Mouse (Mus musculus) heart, postnatal 0 days (tissue): ENCODE measurements around the gene Srd5a2. TPM values are rescaled to one million over a fixed set of nuclear protein-coding genes. Genes with fewer than 3 reads are reported as not detected.

ENCODE experiments used
- ATAC-seq: fragments of 200-750 bp; cut with Nextera tagmentation; 2 replicates; pipeline ENCODE4 v1.8.0; 2017; ENCODE audit warnings: low read depth, moderate number of reproducible peaks, moderate library complexity; ENCODE audit not compliant: insufficient read depth
- DNase-seq: peaks from one replicate; pipeline ENCODE4 v3.0.0-alpha.2; 2016; ENCODE audit warnings: low spot score
- H3K27ac ChIP-seq: fragments of 300-500 bp; sonication (generic); 2 replicates; pipeline ENCODE4 v1.5.1; 2014; ENCODE audit warnings: low read depth, mild to moderate bottlenecking
- H3K27me3 ChIP-seq: fragments of 300-500 bp; sonication (generic); 2 replicates; pipeline ENCODE4 v1.6.1; 2014; ENCODE audit warnings: low read length, mixed read lengths; ENCODE audit not compliant: control insufficient read depth, insufficient read depth
- H3K36me3 ChIP-seq: fragments of 300-500 bp; sonication (generic); replicated peaks from 2 replicates; pipeline ENCODE4 v1.6.1; 2014; ENCODE audit warnings: low read length, mixed read lengths; ENCODE audit not compliant: control insufficient read depth, insufficient read depth
- H3K4me1 ChIP-seq: fragments of 300-500 bp; sonication (generic); 2 replicates; pipeline ENCODE4 v1.6.1; 2014; ENCODE audit warnings: antibody characterized with exemption; ENCODE audit not compliant: control insufficient read depth, insufficient read depth
- H3K4me2 ChIP-seq: fragments of 300-500 bp; sonication (generic); 2 replicates; pipeline ENCODE4 v1.6.1; 2014; ENCODE audit warnings: low read depth, mild to moderate bottlenecking, low read length, moderate library complexity
- H3K4me3 ChIP-seq: fragments of 300-500 bp; sonication (generic); 2 replicates; pipeline ENCODE4 v1.5.1; 2014; ENCODE audit warnings: low read depth, low read length
- H3K9ac ChIP-seq: fragments of 300-500 bp; sonication (generic); replicated peaks from 2 replicates; pipeline ENCODE4 v1.6.1; 2014; ENCODE audit warnings: low read depth, low read length, mixed read lengths
- H3K9me3 ChIP-seq: fragments of 300-500 bp; sonication (generic); replicated peaks from 2 replicates; pipeline ENCODE4 v1.6.1; 2016; ENCODE audit warnings: low read length; ENCODE audit not compliant: control insufficient read depth
- CTCF ChIP-seq: IDR thresholded peaks from 2 replicates; pipeline ENCODE4 v1.5.1; 2016; ENCODE audit warnings: antibody characterized with exemption, control low read depth, low read depth
- EP300 ChIP-seq: IDR thresholded peaks from 2 replicates; pipeline ENCODE4 v1.6.1; 2016; ENCODE audit warnings: antibody characterized with exemption, low read depth
- WGBS: fragments of 180-500 bp; shearing (Covaris S2); extraction: QIAGEN DNeasy Blood & Tissue Kit; methylation state at CpG from one replicate; pipeline ENCODE4 v1.1.7; 2014; 5-methylcytosine and 5-hydroxymethylcytosine counted together
- polyA plus RNA-seq: library from polyadenylated mRNA; unstranded; fragments of >200 nt; fragmentation: Nextera tagmentation; extraction: Ambion mirVana; gene quantifications from 2 replicates; pipeline ENCODE4 v1.2.1, GENCODE M21; 2015
- total RNA-seq: library from RNA; depleted of rRNA; stranded (reverse); fragments of >200 nt; gene quantifications from 2 replicates; pipeline ENCODE4 v1.2.3, GENCODE M21; 2014; ENCODE audit warnings: low replicate concordance

The Srd5a2 gene
- total and polyA plus RNA-seq, 2 experiments from 2014 or later = not detected

DNA sequence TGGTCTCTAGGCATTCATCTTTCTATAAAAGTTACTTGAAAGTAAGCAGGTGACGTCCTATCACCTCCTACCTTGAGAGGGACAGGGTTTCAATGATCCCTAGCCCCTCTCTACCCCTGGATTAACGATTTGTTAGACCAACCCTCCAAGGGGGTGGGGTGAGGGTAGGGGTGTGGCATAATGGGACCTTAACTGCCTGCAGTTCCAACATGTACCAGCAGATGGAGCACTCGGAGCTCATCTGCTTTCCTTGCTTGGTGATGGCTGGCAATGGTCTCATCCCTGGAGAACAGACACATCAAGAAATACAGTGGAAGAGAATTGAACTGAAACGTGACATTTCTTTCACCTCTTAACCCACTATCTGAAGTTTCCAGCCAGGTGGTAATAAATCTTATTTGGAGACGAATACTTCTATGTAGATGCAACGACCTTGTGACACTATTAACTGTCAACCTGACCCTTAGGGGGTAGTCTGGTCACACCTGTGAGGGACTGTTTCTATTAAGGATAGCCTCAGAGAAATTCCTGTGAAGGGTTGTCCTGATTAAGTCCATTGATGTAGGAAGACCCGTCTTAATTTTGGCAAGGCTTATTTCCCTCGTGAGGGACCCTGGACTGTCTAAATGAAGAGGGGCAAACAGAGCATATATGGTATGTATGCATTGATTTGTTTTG is 27.1 kb downstream of the Srd5a2 start:
- no peak overlapping the region for H3K9ac ChIP-seq
- H3K4me2 ChIP-seq = no peak overlapping the region
- peak; percentile 85 for DNase-seq
- TF ChIP-seq CTCF (peak; percentile 99), EP300 (no peak)
- H3K27ac ChIP-seq = no peak overlapping the region
- ATAC-seq = peak; percentile 78
- no peaks in the 10 kb centered on the region; the same call in 1 of the 2 replicates for H3K27me3 ChIP-seq
- H3K9me3 ChIP-seq = no peaks in the 10 kb centered on the region
- WGBS = 36% methylated on average over 8 of the region's 8 CpGs
- no peak overlapping the region for H3K4me3 ChIP-seq
- H3K4me1 ChIP-seq = no peaks in the 10 kb centered on the region
- H3K36me3 ChIP-seq = no peaks in the 10 kb centered on the region

DNA sequence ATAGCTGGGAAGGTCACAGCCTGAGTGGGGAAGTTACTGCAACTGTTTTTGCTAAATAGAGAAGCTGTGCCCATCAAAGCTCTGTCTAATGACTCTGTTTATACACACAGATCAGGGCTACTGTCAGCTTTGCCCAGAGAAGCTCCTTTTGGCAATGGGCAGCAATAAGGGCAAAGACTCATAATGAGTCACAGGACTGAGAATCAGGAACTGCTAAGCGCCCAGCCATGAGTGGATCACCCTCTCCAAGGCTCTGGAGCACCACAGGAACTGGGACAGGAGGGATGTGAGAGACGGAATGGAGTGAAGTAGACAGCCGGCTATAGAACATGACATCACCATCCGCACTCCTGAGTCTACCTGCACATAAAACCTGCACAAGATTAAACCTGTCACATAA is 29.4 kb downstream of the Srd5a2 start:
- no peak overlapping the region for H3K9ac ChIP-seq
- H3K4me2 ChIP-seq = no peak overlapping the region
- no peaks in the 10 kb centered on the region; the same call in 1 of the 2 replicates for H3K27me3 ChIP-seq
- ATAC-seq (no peak), DNase-seq (no peak)
- 72% methylated on average over 4 of the region's 4 CpGs for WGBS
- H3K9me3 ChIP-seq = no peaks in the 10 kb centered on the region
- no peaks in the 10 kb centered on the region for H3K4me1 ChIP-seq
- H3K27ac ChIP-seq = no peak overlapping the region
- H3K4me3 ChIP-seq = no peak overlapping the region
- TF ChIP-seq EP300 (no peak), CTCF (no peak)
- H3K36me3 ChIP-seq = no peaks in the 10 kb centered on the region

DNA sequence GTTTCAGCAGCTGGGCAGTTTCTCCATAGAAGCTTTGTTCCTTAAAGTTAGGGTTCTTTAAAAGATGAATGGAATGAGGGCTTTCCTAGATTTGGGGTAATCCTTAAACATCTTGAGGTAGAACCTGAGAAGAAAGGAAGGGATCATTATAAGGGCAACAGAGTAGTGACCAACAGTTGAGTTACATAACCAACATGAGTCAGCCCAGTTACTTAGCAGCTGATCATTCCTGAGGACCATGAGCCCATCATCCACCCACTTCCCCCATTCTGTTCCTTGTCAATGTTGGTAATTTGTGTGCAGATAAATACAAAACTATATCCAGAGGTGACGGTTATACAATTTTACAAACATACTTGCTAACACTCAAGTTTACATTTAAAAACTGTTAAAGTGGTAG is 30.1 kb downstream of the Srd5a2 start:
- no peaks in the 10 kb centered on the region; the same call in 1 of the 2 replicates for H3K27me3 ChIP-seq
- TF ChIP-seq CTCF = no peak
- TF ChIP-seq EP300 = no peak
- no peaks in the 10 kb centered on the region for H3K4me1 ChIP-seq
- H3K36me3 ChIP-seq = no peaks in the 10 kb centered on the region
- H3K27ac ChIP-seq = no peak overlapping the region
- DNase-seq (no peak), ATAC-seq (no peak)
- H3K4me3 ChIP-seq = no peak overlapping the region
- no peak overlapping the region for H3K4me2 ChIP-seq
- 85% methylated on average over 1 of the region's 1 CpGs for WGBS
- no peaks in the 10 kb centered on the region for H3K9me3 ChIP-seq
- H3K9ac ChIP-seq = no peak overlapping the region

DNA sequence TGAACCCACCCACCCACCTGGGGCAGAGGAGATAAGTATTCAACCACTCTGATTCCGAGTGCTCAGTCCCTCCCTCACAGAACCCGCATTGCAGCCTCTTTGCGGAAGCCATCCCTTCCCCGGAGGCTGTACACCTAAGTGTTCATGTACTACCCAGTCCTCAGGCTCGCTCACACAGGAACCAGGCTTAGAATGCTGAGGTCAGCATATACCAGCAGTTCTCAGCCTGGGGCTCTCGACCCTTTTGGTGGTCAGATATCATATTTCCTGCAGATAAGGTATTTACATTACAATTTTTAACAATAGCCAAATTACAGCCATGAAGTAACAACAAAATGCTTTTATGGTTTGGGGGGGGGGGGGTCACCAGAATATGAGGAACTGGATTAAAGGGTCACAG is 32.6 kb downstream of the Srd5a2 start:
- no peak overlapping the region for H3K4me3 ChIP-seq
- no peak overlapping the region for H3K4me2 ChIP-seq
- H3K27ac ChIP-seq = no peak overlapping the region
- 81% methylated on average over 6 of the region's 6 CpGs for WGBS
- DNase-seq = no peak
- no peak for ATAC-seq
- H3K4me1 ChIP-seq = no peaks in the 10 kb centered on the region
- H3K36me3 ChIP-seq = no peaks in the 10 kb centered on the region
- no peak for TF ChIP-seq CTCF
- no peaks in the 10 kb centered on the region; the same call in 1 of the 2 replicates for H3K27me3 ChIP-seq
- no peaks in the 10 kb centered on the region for H3K9me3 ChIP-seq
- H3K9ac ChIP-seq = no peak overlapping the region

DNA sequence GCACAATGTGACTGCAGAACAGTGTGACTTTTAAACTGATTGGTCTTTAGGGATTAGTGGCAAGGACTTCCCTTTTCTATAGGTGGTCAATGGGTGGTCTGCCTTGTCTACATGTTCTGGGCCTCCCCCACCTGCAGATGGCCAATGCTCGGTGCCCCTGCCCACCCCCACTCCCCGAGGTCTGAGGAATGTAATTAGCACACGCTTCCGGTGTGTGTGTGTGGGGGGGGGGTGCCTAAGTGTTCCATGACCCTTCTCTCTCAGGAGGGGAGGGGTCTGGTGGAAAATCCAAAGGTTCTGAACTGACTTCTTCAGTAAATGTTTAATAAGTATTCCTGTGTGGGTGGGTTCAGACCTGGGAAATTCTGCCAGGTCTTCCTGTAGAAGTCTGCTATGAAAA is 39.0 kb downstream of the Srd5a2 start:
- no peak overlapping the region for H3K4me2 ChIP-seq
- no peak overlapping the region for H3K9ac ChIP-seq
- no peak for TF ChIP-seq CTCF
- no peak for TF ChIP-seq EP300
- no peak overlapping the region for H3K27ac ChIP-seq
- DNase-seq (no peak), ATAC-seq (no peak)
- no peaks in the 10 kb centered on the region for H3K36me3 ChIP-seq
- whole genome bisulfite sequencing = 56% methylated on average over 4 of the region's 4 CpGs
- H3K9me3 ChIP-seq = no peaks in the 10 kb centered on the region
- H3K4me1 ChIP-seq = no peaks in the 10 kb centered on the region
- H3K4me3 ChIP-seq = no peak overlapping the region
- no peaks in the 10 kb centered on the region for H3K27me3 ChIP-seq

DNA sequence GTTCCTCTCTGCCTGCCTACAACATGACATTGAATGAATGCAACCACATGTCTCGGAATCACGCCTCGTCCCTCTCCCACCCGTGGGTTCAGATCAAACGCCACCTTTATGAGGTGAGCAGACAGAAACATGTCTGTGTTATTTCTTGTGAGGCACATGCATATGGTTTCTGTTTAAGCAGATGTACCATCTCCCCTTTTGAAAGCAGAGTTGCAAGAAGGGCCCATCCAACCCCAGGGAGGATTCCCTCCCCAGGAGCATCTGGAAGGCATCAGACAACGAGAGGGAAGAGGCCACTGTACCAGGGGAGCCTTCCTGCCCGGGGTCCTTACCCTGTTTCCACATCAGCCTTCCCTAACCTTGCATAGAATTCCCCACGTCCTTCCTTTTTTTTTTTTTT is 40.7 kb downstream of the Srd5a2 start:
- ATAC-seq (no peak), DNase-seq (no peak)
- Histone ChIP-seq H3K27ac (no peak overlapping the region), H3K4me2 (no peak overlapping the region), H3K4me3 (no peak overlapping the region), H3K36me3 (no peaks in the 10 kb centered on the region), H3K9me3 (no peaks in the 10 kb centered on the region), H3K4me1 (no peaks in the 10 kb centered on the region), H3K9ac (no peak overlapping the region), H3K27me3 (no peaks in the 10 kb centered on the region)
- 71% methylated on average over 8 of the region's 8 CpGs for WGBS
- no peak for TF ChIP-seq EP300
